Comparison of ENCODE assay signal across 9 mouse cellular contexts in genomic region chr5:111273589-111273988, GRCm38 (mm10). TPM values are rescaled to one million over a fixed set of nuclear protein-coding genes. Genes with fewer than 3 reads are reported as not detected.
DNase-seq lines count a peak whose midpoint lies in the region; ATAC-seq and TF ChIP-seq lines count a peak whose summit lies in the region.
"Had no signal": no experiment of that assay in that cellular context is flagged by ENCODE, and none has a peak within 500 bp of the region (broad histone marks: within the 10 kb centered on the region; RNA-seq: fewer than 3 reads in every experiment).

No protein-coding gene starts in this region.

- H3K9me3 ChIP-seq in CH12.LX (replicated peaks; ENCODE audit: low read length) = no peaks in the 10 kb centered on the region
- H3K9me3 ChIP-seq in forebrain, embryonic 11.5 days (ENCODE audit: control insufficient read depth, low read length) = no peaks in the 10 kb centered on the region
- H3K9me3 ChIP-seq: embryonic facial prominence, embryonic 12.5 days had no signal

- peaks cover 19% of the 10 kb centered on the region for H3K27me3 ChIP-seq in CH12.LX (replicated peaks)
- no peaks in the 10 kb centered on the region for H3K27me3 ChIP-seq in forebrain, embryonic 11.5 days (ENCODE audit: control insufficient read depth, insufficient read depth, low read length)
- H3K27me3 ChIP-seq: embryonic facial prominence, embryonic 12.5 days had no signal

- no peak for TF ChIP-seq POLR2A in CH12.LX (IDR thresholded peaks at IDR 0.05; ENCODE audit: low read depth, low read length)

- TF ChIP-seq CTCF in CH12.LX (conservative IDR thresholded peaks at IDR 0.05 in 1 of 2, IDR thresholded peaks at IDR 0.05 in 1 of 2; ENCODE audit: low read depth in 2 of 2, low read length in 2 of 2) = peak; percentile 45 to 83

- H3K4me2 ChIP-seq in CH12.LX (ENCODE audit: insufficient read depth, low read depth, poor library complexity, severe bottlenecking) = no peak overlapping the region
- no peak overlapping the region for H3K4me2 ChIP-seq in forebrain, embryonic 11.5 days (ENCODE audit: low read depth, low read length, severe bottlenecking)
- H3K4me2 ChIP-seq: embryonic facial prominence, embryonic 12.5 days had no signal

- H3K4me3 ChIP-seq in CH12.LX (replicated peaks in 1 of 3; ENCODE audit: low read depth in 2 of 3, low read length in 2 of 3, poor library complexity in 1 of 3) = no peak overlapping the region
- H3K4me3 ChIP-seq in forebrain, embryonic 11.5 days (ENCODE audit: low read depth, low read length) = no peak overlapping the region
- H3K4me3 ChIP-seq: embryonic facial prominence, embryonic 12.5 days had no signal

- no peak overlapping the region for H3K27ac ChIP-seq in CH12.LX (ENCODE audit: insufficient read depth, low read depth)
- no peak overlapping the region for H3K27ac ChIP-seq in forebrain, embryonic 11.5 days (ENCODE audit: low read depth, low read length)
- H3K27ac ChIP-seq: embryonic facial prominence, embryonic 12.5 days had no signal

- intact Hi-C loops in heart, postnatal 10 days (cut with DNase I) = loop anchor here (1.0 kb wide), 2 partner anchors 68 to 880 kb away; no protein-coding TSS in a partner anchor

- peak; percentile 64; the same call in 1 of the 2 replicates for ATAC-seq in forebrain, embryonic 11.5 days (replicated peaks; ENCODE audit: low FRiP score)
- ATAC-seq in neutrophil, adult 5-6 weeks (ENCODE audit: extremely low read depth, insufficient number of reproducible peaks, low FRiP score, poor library complexity, severe bottlenecking) = peak; percentile 17; the same call in 1 of the 2 replicates

- peak; percentile 72 for DNase-seq in CH12.LX (ENCODE audit: extremely low read depth)
- DNase-seq in brain, embryonic 18.5 days (ENCODE audit: low read depth, low spot score) = peak; percentile 43
- DNase-seq in forebrain, embryonic 11.5 days (ENCODE audit: low spot score) = peak; percentile 91
- DNase-seq in heart, postnatal 10 days = peak; percentile 92 to 94
- peak; percentile 39 for DNase-seq in large intestine, adult 2 months (ENCODE audit: low read depth, low spot score)
- DNase-seq in lung, adult 18-20 months = peak; percentile 77 to 81
- DNase-seq in thymus, adult 18-20 months = peak; percentile 38 to 39

- WGBS in forebrain, embryonic 11.5 days = 27% methylated on average over 10 of the region's 10 CpGs
- 24% methylated on average over 10 of the region's 10 CpGs for WGBS in large intestine, adult 2 months

- peak; percentile 63 for TF ChIP-seq RAD21 in CH12.LX (IDR thresholded peaks at IDR 0.05; ENCODE audit: low read depth, low read length)

- no peaks in the 10 kb centered on the region for H3K36me3 ChIP-seq in CH12.LX (replicated peaks in 1 of 2; ENCODE audit: control insufficient read depth in 1 of 2, insufficient read depth in 1 of 2, low read length in 1 of 2)
- H3K36me3 ChIP-seq in forebrain, embryonic 11.5 days (ENCODE audit: control insufficient read depth, insufficient read depth, low read length) = no peaks in the 10 kb centered on the region; the same call in 1 of the 2 replicates

- TF ChIP-seq EP300 in CH12.LX (IDR thresholded peaks at IDR 0.05; ENCODE audit: low read length) = no peak

- dilution Hi-C loops in CH12.LX (cut with MboI; ENCODE audit: extremely low pct_ligation_motif_present, extremely low pct_unique_long_range_greater_than_20kb, low sequenced_read_pairs) = no loop called here

- H3K4me1 ChIP-seq in CH12.LX (ENCODE audit: control insufficient read depth in 1 of 2, insufficient read depth in 2 of 2) = peaks cover 11 to 16% of the 10 kb centered on the region in 2 experiments
- H3K4me1 ChIP-seq in forebrain, embryonic 11.5 days (replicated peaks; ENCODE audit: control insufficient read depth, insufficient read depth, low read length) = no peaks in the 10 kb centered on the region

- no peaks in the 10 kb centered on the region for H3K79me2 ChIP-seq in CH12.LX (replicated peaks; ENCODE audit: control insufficient read depth, extremely low read depth, insufficient read depth, poor library complexity, severe bottlenecking)

- in situ Hi-C loops in CH12.LX (cut with MboI; ENCODE audit: low pct_ligation_motif_present, low pct_unique_long_range_greater_than_20kb, low sequenced_read_pairs) = no loop called here

- no peak overlapping the region for H3K9ac ChIP-seq in CH12.LX (ENCODE audit: insufficient read depth, low read depth)
- H3K9ac ChIP-seq in forebrain, embryonic 11.5 days (ENCODE audit: low read length) = no peak overlapping the region
- H3K9ac ChIP-seq: embryonic facial prominence, embryonic 12.5 days had no signal

TF ChIP-seq in CH12.LX, 34 proteins besides CTCF, POLR2A, EP300 and RAD21:
- peak; percentile 81 for TF ChIP-seq SMC3 (IDR thresholded peaks at IDR 0.05; ENCODE audit: low read depth, low read length)
- no peak for TF ChIP-seq HCFC1 (IDR thresholded peaks at IDR 0.05; ENCODE audit: low read depth, low read length)

RNA-seq across cellular contexts. Expression of gene Pitpnb, which starts 57.0 kb away (rescaled TPM):
- 14.9 and 17.8 TPM in 2 replicates for total RNA-seq in CH12.LX (2012; rRNA removed)
- 12.7 and 16.2 TPM in 2 replicates for total RNA-seq in CH12.LX (2014; rRNA removed)
- polyA plus RNA-seq in CH12.LX (2012; ENCODE audit: insufficient read length, low read depth) = 85.7 and 95.6 TPM in 2 replicates
- 129 and 132 TPM in 2 replicates for polyA plus RNA-seq in forebrain, embryonic 11.5 days (2014; fragmentation: Nextera tagmentation; extraction: Ambion mirVana)
- 10 to 100 TPM; 55.4 to 57.8 TPM for total RNA-seq in heart, postnatal 10 days (2021)
- 35.3 and 39.8 TPM in 2 replicates for polyA plus RNA-seq in large intestine, adult 2 months (2012; rRNA removed)
- 15.3 and 20.6 TPM in 2 replicates for total RNA-seq in neutrophil, adult 5-6 weeks (2017)

Comparison
In these comparisons a context has a peak if more than half of its experiments do, and no peak if none do; other contexts are left out.
1. DNase-seq: peak in every context shown above with its lines; median percentile 93 in heart, postnatal 10 days; 91 in forebrain, embryonic 11.5 days; 79 in lung, adult 18-20 months; 72 in CH12.LX; 43 in brain, embryonic 18.5 days; 39 in large intestine, adult 2 months; 38 in thymus, adult 18-20 months.